Mouse (Mus musculus) natural killer cell, adult 2 months (primary cell): Measurements from ENCODE around the gene Gm12216.
A peak's percentile ranks its signal among the peaks of the same experiment; 100 is the strongest.

Experiments used
- DNase-seq, 2 experiments: peaks; one replicate each; pipeline ENCODE4 v3.0.0; 2022; ENCODE audit warnings: low spot score in 2 of 2

The Gm12216 gene

DNA sequence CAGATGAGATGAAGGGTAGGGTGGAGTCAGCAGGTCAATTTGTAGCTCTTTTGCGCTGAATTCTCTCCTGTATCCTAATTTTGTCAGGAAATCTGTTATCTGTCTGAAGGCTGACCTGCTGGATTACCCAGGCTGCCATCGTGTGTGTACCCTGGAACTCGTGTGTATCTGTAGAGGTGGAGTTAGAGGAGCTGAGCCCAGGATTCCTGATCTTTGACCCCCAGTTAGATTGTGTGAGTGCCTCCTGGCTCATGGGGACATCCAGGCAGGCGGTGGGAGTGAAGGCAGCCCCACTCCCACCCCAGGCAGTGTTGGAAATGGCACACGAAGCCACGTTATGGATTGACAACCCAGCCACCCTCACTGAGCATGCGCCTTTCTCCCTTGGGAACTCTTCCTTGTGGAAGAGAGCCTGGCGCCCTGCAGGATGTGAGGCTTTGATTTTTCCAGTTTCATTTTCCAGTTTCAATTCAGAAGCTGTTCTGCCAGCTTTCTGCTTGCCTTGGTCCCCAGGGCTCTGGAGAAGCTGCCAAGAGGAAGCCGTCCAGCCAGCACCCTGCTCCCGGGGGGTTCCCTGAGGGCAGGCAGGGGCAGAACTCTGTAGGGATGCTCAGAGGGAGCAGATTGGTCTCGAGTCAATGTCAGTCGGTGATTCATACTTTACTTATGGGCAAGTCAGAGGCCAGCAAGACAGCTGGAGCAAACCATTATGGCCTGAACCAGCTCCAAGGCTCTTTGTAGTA lies 62.5 kb downstream of the Gm12216 start:
- DNase-seq, result no peak

- DNase-seq, result no peak
Observed at GRCm38 (mm10) chr11:53795813-53796212, 63.2 kb downstream of the Gm12216 start.

DNA sequence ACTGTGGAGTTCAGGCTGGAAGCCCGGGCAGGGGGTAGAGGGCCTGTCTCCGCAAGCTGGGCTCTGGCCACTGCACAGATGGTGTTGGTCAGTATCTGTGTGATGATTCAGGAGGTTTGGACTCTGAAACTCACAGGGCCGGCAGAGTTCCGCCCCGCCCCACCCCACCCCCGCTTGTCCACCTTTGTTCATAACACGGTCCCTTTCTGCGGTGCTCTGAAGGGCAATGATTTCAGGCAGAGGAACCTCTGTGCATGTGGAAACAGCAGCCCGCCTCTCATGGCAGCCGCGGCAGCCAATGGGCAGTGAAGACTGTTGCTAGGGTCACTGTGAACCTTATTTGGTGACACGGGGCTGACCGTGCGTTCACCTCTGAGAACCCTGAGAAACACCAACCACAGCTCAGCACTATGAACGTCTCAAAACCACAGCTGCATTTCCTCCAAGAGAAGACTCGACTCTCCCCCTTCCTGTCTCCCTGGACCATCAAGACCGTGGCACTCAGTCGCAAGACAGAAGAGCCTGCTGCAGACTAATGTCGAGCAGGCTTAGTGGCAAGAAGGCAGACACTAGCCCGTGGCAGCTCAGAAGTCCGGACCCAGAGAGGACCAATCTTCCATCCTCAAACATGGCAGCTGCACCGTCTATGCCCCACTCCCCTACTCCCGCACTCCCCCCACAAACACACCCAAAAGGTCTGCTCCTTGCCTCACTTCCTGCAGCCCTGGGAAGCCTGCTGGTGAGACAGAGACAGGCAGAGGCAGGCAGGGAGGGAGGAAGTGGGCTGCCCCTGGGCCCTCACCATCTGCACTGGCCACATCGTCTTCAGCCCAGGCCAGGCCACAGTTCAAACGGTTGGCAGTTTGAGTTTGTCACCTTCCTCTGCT lies 64.1 kb downstream of the Gm12216 start:
- DNase-seq, result peak; percentile 83 to 93

DNA sequence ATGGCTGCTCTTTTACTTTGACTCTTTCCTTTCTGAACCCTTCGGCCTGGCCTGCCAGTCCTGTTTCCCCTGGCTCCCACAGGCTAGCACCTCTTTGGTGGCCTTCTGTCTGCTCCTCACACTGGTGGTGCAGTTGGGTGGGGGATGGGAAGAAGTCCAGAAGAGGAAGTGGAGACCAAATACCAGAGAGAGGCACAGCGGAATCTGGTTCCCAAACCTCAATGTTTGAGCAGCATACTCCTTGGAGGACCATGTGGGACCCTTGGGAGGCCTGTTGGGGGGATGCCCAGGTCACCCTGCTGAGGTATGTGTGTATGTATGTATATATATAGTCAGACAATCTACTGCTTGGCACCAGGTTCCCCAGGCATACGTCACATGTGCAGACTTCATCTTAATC lies 65.0 kb downstream of the Gm12216 start:
- peak; percentile 53 to 57 for DNase-seq

DNA sequence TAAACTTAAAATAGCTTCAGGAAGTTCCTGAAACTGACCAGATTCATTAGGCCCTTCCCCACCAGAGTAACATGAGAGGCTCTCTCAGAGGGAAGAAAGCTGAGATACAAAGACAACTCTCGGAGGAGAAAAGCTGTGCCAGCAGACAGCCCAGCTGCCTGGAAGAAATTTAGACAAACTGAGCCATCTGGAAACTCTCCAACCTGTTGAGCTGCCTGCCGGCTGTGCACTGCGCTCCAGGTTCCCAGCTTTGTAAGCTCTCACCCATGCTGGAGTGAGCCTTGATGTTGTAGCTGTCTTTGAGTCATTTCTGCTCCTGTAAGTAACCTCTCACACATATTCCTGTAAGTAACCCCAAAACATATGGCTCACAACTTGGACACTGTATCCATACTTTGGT lies 66.1 kb downstream of the Gm12216 start:
- DNase-seq, result no peak

DNA sequence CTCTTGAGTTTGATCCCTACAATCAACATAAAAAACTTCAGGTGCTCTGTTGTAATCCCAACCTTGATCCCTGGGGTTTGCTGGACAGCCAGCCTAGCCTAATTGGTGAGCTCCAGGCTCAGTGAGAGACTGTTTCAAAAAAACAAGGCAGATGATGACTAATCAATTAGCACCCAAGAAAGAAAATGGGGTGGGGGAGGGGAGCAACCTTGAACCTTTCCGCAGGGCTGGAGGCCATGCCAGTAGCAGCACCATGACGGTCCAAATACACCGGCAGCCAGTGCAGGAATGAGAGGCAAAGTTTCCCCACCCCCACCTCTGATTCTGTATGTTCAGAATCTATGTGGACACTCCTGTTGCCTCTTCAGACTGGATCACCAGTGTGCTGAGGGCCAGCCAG lies 69.8 kb downstream of the Gm12216 start:
- DNase-seq, result no peak

DNA sequence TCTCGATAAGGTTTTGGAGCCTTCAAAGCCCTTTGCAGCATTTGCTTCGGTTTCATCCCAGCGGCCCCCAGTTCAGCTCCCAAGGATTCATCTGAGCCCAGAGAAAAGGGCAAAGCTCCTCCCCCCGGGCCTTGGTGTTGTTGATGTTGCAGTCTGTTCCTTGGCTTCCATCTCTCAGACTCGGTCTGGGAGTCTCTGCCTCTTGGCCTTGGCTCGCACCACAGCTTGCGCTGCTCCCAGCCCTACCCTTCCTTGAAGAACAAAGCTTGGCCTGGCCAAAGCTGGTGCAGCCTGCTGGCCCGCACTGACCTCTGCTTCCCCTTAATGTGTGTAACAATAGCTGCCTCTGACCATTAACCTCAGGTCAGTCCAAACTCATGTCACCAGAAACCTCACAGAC lies 70.9 kb downstream of the Gm12216 start:
- no peak for DNase-seq

DNA sequence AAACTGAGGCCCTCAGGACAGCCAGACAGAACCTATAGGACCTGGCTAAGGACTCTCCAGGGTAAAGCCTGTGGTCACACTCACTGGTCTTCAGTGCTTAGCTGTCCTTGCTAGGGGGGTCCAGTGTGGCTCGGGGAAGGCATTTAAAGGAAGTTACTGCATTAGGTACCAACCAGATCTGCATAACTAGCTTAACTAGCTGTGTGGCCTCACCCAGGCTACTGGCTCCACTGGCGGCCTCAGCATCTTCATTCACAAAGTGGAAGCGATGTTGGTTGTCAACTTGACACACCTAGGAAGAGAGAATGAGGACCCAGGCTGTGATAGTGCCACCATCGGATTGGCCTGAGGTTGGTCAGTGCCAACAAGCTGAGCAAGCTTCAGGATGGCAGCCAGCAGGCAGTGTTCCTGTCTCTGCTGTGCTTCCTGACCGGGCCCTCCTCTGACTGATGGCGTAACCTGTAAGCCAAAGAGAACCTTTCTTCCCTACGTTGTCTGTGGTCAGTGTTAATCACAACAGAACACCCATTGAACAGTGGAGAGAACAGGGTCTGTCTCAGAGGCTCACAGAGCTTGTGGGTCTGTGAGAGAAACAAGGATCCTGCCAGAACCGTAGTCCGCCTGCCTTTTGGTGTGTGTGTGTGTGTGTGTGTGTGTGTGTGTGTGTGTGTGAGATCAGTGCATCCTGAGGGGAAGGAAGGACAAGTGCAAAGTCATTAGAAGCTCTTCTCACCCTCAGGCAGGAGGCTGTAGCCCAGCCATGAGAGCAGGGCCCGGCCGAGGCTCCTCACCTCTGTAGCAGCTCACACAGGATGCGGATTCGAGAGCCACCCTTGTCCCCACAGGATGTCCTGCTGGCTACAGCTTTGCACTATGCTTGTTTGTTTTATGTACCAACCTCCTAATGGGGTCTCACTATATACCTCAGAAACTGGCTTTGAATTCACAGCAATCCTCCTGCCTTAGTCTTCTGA lies 72.7 kb downstream of the Gm12216 start:
- DNase-seq, result peak; percentile 73 to 86

- DNase-seq, result no peak
Observed at GRCm38 (mm10) chr11:53785311-53785936, 73.6 kb downstream of the Gm12216 start.

- no peak for DNase-seq
Observed at GRCm38 (mm10) chr11:53783288-53783687, 75.8 kb downstream of the Gm12216 start.

GRCm38 (mm10) chr11:53781964-53782363 lies 77.1 kb downstream of the Gm12216 start:
- no peak for DNase-seq

DNA sequence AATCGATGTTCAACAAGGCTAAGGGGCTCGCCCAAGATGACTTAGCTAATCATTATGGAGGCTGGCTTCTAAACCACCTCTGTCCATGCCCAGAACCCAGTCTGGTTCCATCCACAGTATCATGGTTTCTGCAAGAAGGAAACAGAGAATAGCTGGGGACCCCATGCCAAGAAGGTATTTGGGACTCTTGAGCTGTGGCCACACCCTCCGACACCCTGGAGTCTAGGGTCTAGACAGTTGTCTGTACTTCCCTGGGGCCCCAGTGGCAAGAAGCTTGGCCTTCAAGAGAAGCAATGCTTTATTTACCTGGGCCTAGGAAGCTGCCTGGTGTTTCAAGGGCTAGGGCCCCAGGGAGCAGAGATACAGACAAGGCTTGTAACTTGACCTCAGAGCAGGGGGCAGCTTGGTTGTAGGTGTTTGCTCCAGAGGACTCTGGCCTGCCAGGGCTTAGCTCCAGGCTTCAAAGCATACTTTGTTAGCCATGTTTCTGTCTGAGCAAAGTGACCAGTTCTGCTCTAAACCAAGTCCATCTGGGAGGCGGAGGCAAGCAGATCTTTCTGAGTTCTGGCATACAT lies 77.8 kb downstream of the Gm12216 start:
- DNase-seq, result no peak

DNA sequence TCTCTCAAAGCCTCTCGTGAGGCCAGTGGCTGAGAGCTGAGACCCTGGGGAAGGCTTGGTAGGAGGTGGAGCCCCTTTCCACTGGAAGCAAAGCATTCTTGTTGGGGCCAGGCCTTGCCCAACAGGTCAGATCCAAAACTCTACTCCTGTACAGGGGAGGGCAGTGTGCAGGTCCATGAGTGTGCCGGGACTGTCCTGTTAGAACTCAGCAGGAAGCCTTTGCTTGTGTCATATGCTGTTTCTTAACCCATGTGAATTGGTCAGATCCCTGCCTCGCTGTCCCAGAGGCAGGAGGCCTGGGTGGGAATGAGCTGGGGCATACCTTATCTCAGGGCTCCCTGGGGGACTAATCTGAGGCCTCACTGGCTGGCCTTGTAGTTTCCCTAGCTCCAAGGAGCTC lies 78.8 kb downstream of the Gm12216 start:
- DNase-seq, result no peak

GRCm38 (mm10) chr11:53779808-53780207 lies 79.2 kb downstream of the Gm12216 start:
- no peak for DNase-seq

DNA sequence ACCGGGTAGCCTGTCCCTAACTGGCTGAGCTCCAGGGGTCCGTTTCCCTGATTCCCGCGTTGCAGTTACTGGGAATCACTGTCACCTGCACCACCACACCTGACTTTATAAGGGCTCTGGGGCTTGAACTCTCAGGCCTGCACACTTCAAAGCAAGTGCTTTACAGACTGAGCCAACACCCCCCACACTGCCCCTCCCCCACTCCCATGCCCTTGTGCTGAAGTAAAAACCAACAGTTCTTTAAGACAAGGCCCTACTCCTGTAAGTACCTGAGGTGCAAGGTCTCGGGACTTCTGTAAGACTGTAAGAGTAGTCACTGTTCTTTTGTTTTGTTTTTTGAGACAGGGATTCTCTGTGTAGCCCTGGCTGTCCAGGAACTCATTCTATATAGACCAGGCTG lies 80.6 kb downstream of the Gm12216 start:
- no peak for DNase-seq

DNA sequence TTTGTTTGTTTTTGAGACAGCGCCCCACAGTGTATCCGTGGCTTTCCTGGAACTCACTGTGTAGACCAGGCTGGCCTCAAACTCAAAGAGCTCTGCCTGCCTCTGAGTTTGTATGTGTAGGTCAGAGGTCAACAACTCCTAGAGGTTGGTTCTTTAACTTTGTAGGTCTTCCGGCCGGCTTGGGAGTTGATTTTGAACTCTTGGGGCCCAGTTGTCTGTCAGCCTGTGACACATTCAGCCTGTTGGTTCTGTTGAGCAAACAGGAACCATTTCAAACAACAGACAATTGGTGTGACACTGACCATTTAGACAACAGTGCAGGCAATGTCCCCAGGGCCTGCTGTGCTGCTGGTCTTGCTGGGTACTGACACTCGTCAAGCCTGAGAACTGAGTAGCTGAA lies 81.3 kb downstream of the Gm12216 start:
- no peak for DNase-seq

- DNase-seq, result no peak
Observed at GRCm38 (mm10) chr11:53774659-53775255, 84.3 kb downstream of the Gm12216 start.

GRCm38 (mm10) chr11:53773641-53774360 lies 85.3 kb downstream of the Gm12216 start:
- DNase-seq, result no peak

DNA sequence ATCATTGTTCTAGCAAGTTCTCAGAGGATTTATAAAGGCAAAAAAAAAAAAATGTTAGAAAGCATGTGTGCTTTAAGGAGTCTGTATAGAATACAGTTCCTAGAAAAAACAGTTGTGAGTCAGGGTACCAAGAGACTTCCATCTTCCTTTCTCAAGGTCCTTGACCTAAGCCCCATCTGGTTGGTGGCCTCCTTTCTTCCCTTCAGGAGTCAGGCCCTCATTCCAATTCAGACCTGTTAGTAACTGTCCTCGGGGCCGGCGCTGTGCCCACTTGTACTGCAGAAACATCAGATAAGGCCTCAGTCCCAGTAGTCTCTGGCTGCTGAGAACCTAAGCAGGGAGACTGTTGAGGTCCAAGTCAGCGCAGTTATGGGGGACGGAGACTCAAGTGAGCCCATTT lies 86.0 kb downstream of the Gm12216 start, which contains the start of gene Gm17334:
TSS of gene Gm17334 (minus strand) at position 101 of the 400 bp plus-strand sequence.
- DNase-seq, result no peak

DNA sequence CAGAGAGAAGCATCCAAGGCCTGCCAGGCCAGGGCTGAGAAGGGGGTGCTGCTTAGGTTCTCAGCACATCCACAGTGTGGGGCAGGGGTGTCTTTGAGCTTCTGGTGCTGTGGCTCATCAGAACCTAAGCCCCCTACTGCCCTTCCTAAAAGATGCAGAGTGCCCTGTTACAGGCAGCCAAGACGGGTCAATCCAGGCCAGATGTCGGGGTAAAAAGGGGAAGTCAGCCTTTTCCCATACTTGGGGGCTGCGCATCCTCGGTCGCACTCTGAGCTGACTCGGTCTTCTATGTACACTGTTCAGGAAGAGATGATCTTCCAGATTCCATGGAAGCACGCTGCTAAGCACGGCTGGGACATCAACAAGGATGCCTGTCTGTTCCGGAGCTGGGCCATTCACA lies 86.5 kb downstream of the Gm12216 start:
- DNase-seq, result no peak
